Mouse (Mus musculus): ENCODE data around the gene Ring1.
A peak's percentile ranks its signal among the peaks of the same experiment; 100 is the strongest.

The Ring1 gene

GRCm38 (mm10) chr17:34024317-34024821 lies at the start of gene Ring1:
Gene Ring1 (minus strand): TSS chr17:34024680.
- DNase-seq, result peak; percentile 88 to 91

- peak; percentile 52 to 53 for DNase-seq
Observed at GRCm38 (mm10) chr17:34072091-34072490, 47.6 kb upstream of the Ring1 start.

GRCm38 (mm10) chr17:34068864-34069263 lies 44.4 kb upstream of the Ring1 start:
- DNase-seq, result no peak

- no peak for DNase-seq
Observed at GRCm38 (mm10) chr17:34057224-34057623, 32.7 kb upstream of the Ring1 start.

GRCm38 (mm10) chr17:34047404-34048050 lies 23.0 kb upstream of the Ring1 start:
- DNase-seq, result peak; percentile 57 to 59

- no peak for DNase-seq
Observed at GRCm38 (mm10) chr17:34045941-34046340, 21.5 kb upstream of the Ring1 start.

GRCm38 (mm10) chr17:34039562-34040450 lies 15.3 kb upstream of the Ring1 start:
- no peak for DNase-seq

- no peak for DNase-seq
Observed at GRCm38 (mm10) chr17:34038878-34039561, 14.5 kb upstream of the Ring1 start, which contains the start of gene Col11a2. Gene Col11a2 (plus strand): TSS chr17:34039437.

- no peak for DNase-seq
Observed at GRCm38 (mm10) chr17:34038440-34038839, 14.0 kb upstream of the Ring1 start.

- DNase-seq, result no peak
Observed at GRCm38 (mm10) chr17:34037241-34037640, 12.8 kb upstream of the Ring1 start.

GRCm38 (mm10) chr17:34036647-34037046 lies 12.2 kb upstream of the Ring1 start:
- no peak for DNase-seq

GRCm38 (mm10) chr17:34035517-34035916 lies 11.0 kb upstream of the Ring1 start:
- DNase-seq, result no peak

- peak; percentile 89 to 90 for DNase-seq
Observed at GRCm38 (mm10) chr17:34034064-34034463, 9.6 kb upstream of the Ring1 start.

- DNase-seq, result no peak
Observed at GRCm38 (mm10) chr17:34033441-34033840, 9.0 kb upstream of the Ring1 start.

- DNase-seq, result peak; percentile 49 to 59
Observed at GRCm38 (mm10) chr17:34032806-34033205, 8.3 kb upstream of the Ring1 start.

GRCm38 (mm10) chr17:34032174-34032632 lies 7.7 kb upstream of the Ring1 start:
- DNase-seq, result peak; percentile 65 to 73

- peak; percentile 99 for DNase-seq
Observed at GRCm38 (mm10) chr17:34031465-34032173, 7.1 kb upstream of the Ring1 start, which contains the start of the genes Slc39a7 and Rxrb. Gene Slc39a7 (minus strand): TSS chr17:34031682. Gene Rxrb (plus strand): TSS chr17:34031812.

- DNase-seq, result peak in 1 of 2 experiments; percentile 8
Observed at GRCm38 (mm10) chr17:34030861-34031326, 6.4 kb upstream of the Ring1 start.

GRCm38 (mm10) chr17:34029890-34030595 lies 5.6 kb upstream of the Ring1 start:
- no peak for DNase-seq

- no peak for DNase-seq
Observed at GRCm38 (mm10) chr17:34029150-34029889, 4.8 kb upstream of the Ring1 start.

All from B cell, adult 2 months (primary cell).